Comparison of ENCODE assay signal across 9 mouse cellular contexts in genomic region chr5:130852182-130852581, GRCm38 (mm10).
DNase-seq lines count a peak whose midpoint lies in the region; ATAC-seq and TF ChIP-seq lines count a peak whose summit lies in the region.
"Had no signal": no experiment of that assay in that cellular context is flagged by ENCODE, and none has a peak within 500 bp of the region (broad histone marks: within the 10 kb centered on the region; RNA-seq: fewer than 3 reads in every experiment).

No protein-coding gene starts in this region.

- no peak overlapping the region for H3K27ac ChIP-seq in kidney, postnatal 0 days
- H3K27ac ChIP-seq in embryonic facial prominence, embryonic 11.5 days (replicated peaks; ENCODE audit: low read depth, low read length): no peak overlapping the region
- H3K27ac ChIP-seq in intestine, embryonic 14.5 days (ENCODE audit: low read depth): no peak overlapping the region
- no peak overlapping the region for H3K27ac ChIP-seq in midbrain, postnatal 0 days (ENCODE audit: low read depth, low read length)
- H3K27ac ChIP-seq: gastrocnemius, adult 2 months had no signal

- H3K9me3 ChIP-seq in kidney, postnatal 0 days (replicated peaks; ENCODE audit: low read length): no peaks in the 10 kb centered on the region
- no peaks in the 10 kb centered on the region for H3K9me3 ChIP-seq in embryonic facial prominence, embryonic 11.5 days (replicated peaks; ENCODE audit: control insufficient read depth, low read length)
- no peaks in the 10 kb centered on the region for H3K9me3 ChIP-seq in intestine, embryonic 14.5 days (ENCODE audit: control insufficient read depth, low read length)
- no peaks in the 10 kb centered on the region for H3K9me3 ChIP-seq in midbrain, postnatal 0 days (ENCODE audit: low read length)

- TF ChIP-seq CTCF in kidney, postnatal 0 days (IDR thresholded peaks at IDR 0.05; ENCODE audit: low read depth): no peak
- no peak for TF ChIP-seq CTCF in midbrain, postnatal 0 days (IDR thresholded peaks at IDR 0.05)

- H3K9ac ChIP-seq in kidney, postnatal 0 days (ENCODE audit: low read depth, low read length): 0 out of 2 replicates have a peak overlapping the region, but pooled peaks have one; percentile 3
- H3K9ac ChIP-seq in embryonic facial prominence, embryonic 11.5 days (replicated peaks; ENCODE audit: low read length): no peak overlapping the region; the same call in 1 of the 2 replicates
- no peak overlapping the region for H3K9ac ChIP-seq in intestine, embryonic 14.5 days (ENCODE audit: low read length)
- H3K9ac ChIP-seq in midbrain, postnatal 0 days (replicated peaks; ENCODE audit: low read length, poor library complexity, severe bottlenecking): no peak overlapping the region

- no peaks in the 10 kb centered on the region for H3K36me3 ChIP-seq in kidney, postnatal 0 days (ENCODE audit: insufficient read depth, low read length)
- no peaks in the 10 kb centered on the region for H3K36me3 ChIP-seq in embryonic facial prominence, embryonic 11.5 days (replicated peaks; ENCODE audit: control insufficient read depth, insufficient read depth, low read depth, low read length)
- no peaks in the 10 kb centered on the region for H3K36me3 ChIP-seq in intestine, embryonic 14.5 days (ENCODE audit: control insufficient read depth, insufficient read depth, low read length)
- H3K36me3 ChIP-seq in midbrain, postnatal 0 days (ENCODE audit: insufficient read depth, low read length): no peaks in the 10 kb centered on the region

- no peaks in the 10 kb centered on the region for H3K27me3 ChIP-seq in kidney, postnatal 0 days (ENCODE audit: insufficient read depth, low read length)
- no peaks in the 10 kb centered on the region for H3K27me3 ChIP-seq in embryonic facial prominence, embryonic 11.5 days (ENCODE audit: control insufficient read depth, insufficient read depth, low read length)
- 0 out of 2 replicates have a peak, but pooled peaks cover 3% of the 10 kb centered on the region for H3K27me3 ChIP-seq in intestine, embryonic 14.5 days (replicated peaks; ENCODE audit: control insufficient read depth, insufficient read depth, low read length)
- H3K27me3 ChIP-seq in midbrain, postnatal 0 days (ENCODE audit: insufficient read depth, low read length): no peaks in the 10 kb centered on the region

- peak overlapping the region; percentile 45 for H3K4me2 ChIP-seq in kidney, postnatal 0 days (ENCODE audit: low read length)
- peak overlapping the region; percentile 36 for H3K4me2 ChIP-seq in embryonic facial prominence, embryonic 11.5 days (ENCODE audit: low read depth, low read length)
- peak overlapping the region; percentile 29 for H3K4me2 ChIP-seq in intestine, embryonic 14.5 days (ENCODE audit: low read length)
- 0 out of 2 replicates have a peak overlapping the region, but pooled peaks have one; percentile 6 for H3K4me2 ChIP-seq in midbrain, postnatal 0 days (ENCODE audit: low read depth, low read length, poor library complexity, severe bottlenecking)

- no peak for ATAC-seq in kidney, postnatal 0 days (replicated peaks; ENCODE audit: low FRiP score, low read depth)
- no peak for ATAC-seq in embryonic facial prominence, embryonic 11.5 days (replicated peaks; ENCODE audit: insufficient number of reproducible peaks, low FRiP score, low TSS enrichment, low read depth)
- ATAC-seq in intestine, embryonic 14.5 days (replicated peaks; ENCODE audit: low FRiP score, low TSS enrichment, low read depth): no peak
- no peak for ATAC-seq in midbrain, postnatal 0 days (ENCODE audit: low FRiP score)

- no peak overlapping the region for H3K4me3 ChIP-seq in kidney, postnatal 0 days (replicated peaks; ENCODE audit: low read depth, low read length)
- no peak overlapping the region for H3K4me3 ChIP-seq in embryonic facial prominence, embryonic 11.5 days (ENCODE audit: low read depth, low read length)
- no peak overlapping the region for H3K4me3 ChIP-seq in intestine, embryonic 14.5 days (ENCODE audit: low read depth, low read length)
- H3K4me3 ChIP-seq in midbrain, postnatal 0 days (ENCODE audit: low read depth, low read length): no peak overlapping the region
- H3K4me3 ChIP-seq: gastrocnemius, adult 2 months had no signal

- peaks cover 4% of the 10 kb centered on the region; the same call in 1 of the 2 replicates for H3K4me1 ChIP-seq in kidney, postnatal 0 days (replicated peaks; ENCODE audit: insufficient read depth, low read length)
- H3K4me1 ChIP-seq in embryonic facial prominence, embryonic 11.5 days (ENCODE audit: control insufficient read depth, insufficient read depth, low read length): no peaks in the 10 kb centered on the region
- no peaks in the 10 kb centered on the region; the same call in 1 of the 2 replicates for H3K4me1 ChIP-seq in intestine, embryonic 14.5 days (replicated peaks; ENCODE audit: control insufficient read depth, insufficient read depth, low read length)
- no peaks in the 10 kb centered on the region for H3K4me1 ChIP-seq in midbrain, postnatal 0 days (ENCODE audit: insufficient read depth, low read length)

- DNase-seq in kidney, postnatal 0 days (ENCODE audit: low spot score): peak; percentile 23
- no peak for DNase-seq in kidney, postnatal 25 days
- peak; percentile 25 for DNase-seq in embryonic facial prominence, embryonic 11.5 days (ENCODE audit: low spot score)
- DNase-seq in intestine, embryonic 14.5 days (ENCODE audit: low spot score): no peak
- no peak for DNase-seq in midbrain, postnatal 0 days (ENCODE audit: low spot score)
- DNase-seq in thymus, adult 18-20 months: no peak
- no peak for DNase-seq in left cerebral cortex, adult 9 months (ENCODE audit: low spot score in 2 of 2)
- DNase-seq in gastrocnemius, adult 8-10 months (ENCODE audit: low spot score in 2 of 2): no peak
- DNase-seq: gastrocnemius, adult 2 months had no signal

- WGBS in kidney, postnatal 0 days: 8% methylated on average over 9 of the region's 11 CpGs
- 3% methylated on average over 11 of the region's 11 CpGs for WGBS in embryonic facial prominence, embryonic 11.5 days
- WGBS in intestine, embryonic 14.5 days: 11% methylated on average over 11 of the region's 11 CpGs
- 14% methylated on average over 11 of the region's 11 CpGs for WGBS in midbrain, postnatal 0 days

Comparison
In these comparisons a context has a peak if more than half of its experiments do, and no peak if none do; other contexts are left out.
1. DNase-seq: peak in kidney, postnatal 0 days (single experiment) and embryonic facial prominence, embryonic 11.5 days (single experiment); none in kidney, postnatal 25 days (0 of 2), intestine, embryonic 14.5 days (single experiment), midbrain, postnatal 0 days (single experiment), thymus, adult 18-20 months (0 of 2), left cerebral cortex, adult 9 months (0 of 2) and gastrocnemius, adult 8-10 months (0 of 2).
2. Peak in every context shown above with its lines, with median percentiles within 50 percentile points of each other: H3K4me2 ChIP-seq.